Mouse (Mus musculus) heart, embryonic 12.5 days (tissue): ENCODE results near the gene Enho. TPM values are rescaled to one million over a fixed set of nuclear protein-coding genes. Genes with fewer than 3 reads are reported as not detected.

Source experiments
- ATAC-seq: fragments of 200-750 bp; cut with Nextera tagmentation; 2 replicates; pipeline ENCODE4 v1.8.0; 2017; ENCODE audit warnings: moderate TSS enrichment, moderate library complexity; ENCODE audit not compliant: insufficient number of reproducible peaks, low FRiP score
- H3K27ac ChIP-seq: fragments of 300-500 bp; sonication (generic); 2 replicates; pipeline ENCODE4 v1.5.1; 2016; ENCODE audit warnings: mild to moderate bottlenecking, moderate library complexity; ENCODE audit not compliant: poor library complexity, severe bottlenecking
- H3K27me3 ChIP-seq: fragments of 300-500 bp; sonication (generic); replicated peaks from 2 replicates; pipeline ENCODE4 v1.6.1; 2016; ENCODE audit warnings: mild to moderate bottlenecking, moderate library complexity
- H3K36me3 ChIP-seq: fragments of 300-500 bp; sonication (generic); 2 replicates; pipeline ENCODE4 v1.6.1; 2016; ENCODE audit warnings: mild to moderate bottlenecking, moderate library complexity
- H3K4me1 ChIP-seq: fragments of 300-500 bp; sonication (generic); replicated peaks from 2 replicates; pipeline ENCODE4 v1.6.1; 2016; ENCODE audit warnings: mild to moderate bottlenecking
- H3K4me2 ChIP-seq: fragments of 300-500 bp; sonication (generic); 2 replicates; pipeline ENCODE4 v1.6.1; 2016; ENCODE audit warnings: mild to moderate bottlenecking, moderate library complexity
- H3K4me3 ChIP-seq: fragments of 300-500 bp; sonication (generic); 2 replicates; pipeline ENCODE4 v1.5.1; 2016; ENCODE audit warnings: mild to moderate bottlenecking
- H3K9ac ChIP-seq: fragments of 300-500 bp; sonication (generic); 2 replicates; pipeline ENCODE4 v1.6.1; 2016; ENCODE audit warnings: mild to moderate bottlenecking, moderate library complexity
- H3K9me3 ChIP-seq: fragments of 300-500 bp; sonication (generic); replicated peaks from 2 replicates; pipeline ENCODE4 v1.6.1; 2016; ENCODE audit warnings: mild to moderate bottlenecking, moderate library complexity
- WGBS: fragments of 180-500 bp; shearing (Covaris S2); methylation state at CpG from one replicate; pipeline ENCODE4 v1.1.7; 2016; 5-methylcytosine and 5-hydroxymethylcytosine counted together
- polyA plus RNA-seq: library from polyadenylated mRNA; unstranded; fragments of >200 nt; fragmentation: Nextera tagmentation; extraction: Ambion mirVana; gene quantifications from 2 replicates; pipeline ENCODE4 v1.2.1, GENCODE M21; 2016

Enho gene
- polyA plus RNA-seq, 1 experiment from 2014 or later, result 4.9 TPM

GRCm38 (mm10) chr4:41604476-41605396 is 35.4 kb downstream of the Enho start:
- Histone ChIP-seq H3K27me3 (peaks cover 18% of the 10 kb centered on the region), H3K4me2 (no peak overlapping the region), H3K36me3 (no peaks in the 10 kb centered on the region), H3K4me3 (no peak overlapping the region), H3K9me3 (no peaks in the 10 kb centered on the region), H3K9ac (no peak overlapping the region), H3K27ac (no peak overlapping the region), H3K4me1 (no peaks in the 10 kb centered on the region)
- 41% methylated on average over 8 of the region's 8 CpGs for WGBS
- no peak for ATAC-seq

- Histone ChIP-seq H3K36me3 (no peaks in the 10 kb centered on the region), H3K27ac (no peak overlapping the region), H3K4me2 (no peak overlapping the region), H3K9ac (no peak overlapping the region), H3K4me3 (no peak overlapping the region), H3K4me1 (no peaks in the 10 kb centered on the region), H3K27me3 (peaks cover 27% of the 10 kb centered on the region), H3K9me3 (no peaks in the 10 kb centered on the region)
- no peak for ATAC-seq
- 55% methylated on average over 4 of the region's 4 CpGs for WGBS
Observed at GRCm38 (mm10) chr4:41602818-41603217, 37.3 kb downstream of the Enho start.

Other genes with a start within 250 kb of the Enho start
- gene Kif24, start 175.4 kb downstream of the Enho start, polyA plus RNA-seq, result 6.1 and 6.8 TPM in 2 replicates
- 39.9 and 40.5 TPM in 2 replicates for gene Nudt2, start 175.2 kb downstream of the Enho start, polyA plus RNA-seq
- 2.6 and 2.9 TPM in 2 replicates for gene AI464131, start 137.2 kb downstream of the Enho start, polyA plus RNA-seq
- not detected in 2 replicates for gene 1110017D15Rik, start 123.0 kb downstream of the Enho start, polyA plus RNA-seq
- gene Fam219a, start 70.8 kb downstream of the Enho start, polyA plus RNA-seq, result 2.2 and 2.6 TPM in 2 replicates
- 1.4 and 2.1 TPM in 2 replicates for gene Dnaic1, start 70.5 kb downstream of the Enho start, polyA plus RNA-seq
- 3.7 TPM in 2 replicates for gene Cntfr, start 56.8 kb upstream of the Enho start, polyA plus RNA-seq
- gene Il11ra1, start 59.7 kb upstream of the Enho start, polyA plus RNA-seq, result 148 and 159 TPM in 2 replicates
- 39.7 and 40.9 TPM in 2 replicates for gene Rpp25l, start 73.2 kb upstream of the Enho start, polyA plus RNA-seq
- 113 and 118 TPM in 2 replicates for gene Dctn3, start 82.8 kb upstream of the Enho start, polyA plus RNA-seq
- not detected in 2 replicates for gene Arid3c, start 90.8 kb upstream of the Enho start, polyA plus RNA-seq
- 54.6 and 57.0 TPM in 2 replicates for gene Galt, start 114.9 kb upstream of the Enho start, polyA plus RNA-seq
- gene Sigmar1, start 115.8 kb upstream of the Enho start, polyA plus RNA-seq, result 61.2 and 62.1 TPM in 2 replicates
- gene Ccl27a, start 133.9 kb upstream of the Enho start, polyA plus RNA-seq, result 45.8 and 47.5 TPM in 2 replicates